Mouse (Mus musculus) lung, embryonic 16.5 days (tissue): ENCODE results near the gene Usp7. TPM values are rescaled to one million over a fixed set of nuclear protein-coding genes. Genes with fewer than 3 reads are reported as not detected.
"Not testable (repeated sequence)": the region's sequence is repeated elsewhere in the genome, so short reads cannot be mapped to it uniquely, and the experiment has no call there.

ENCODE experiments used
- ATAC-seq: fragments of 200-750 bp; cut with Nextera tagmentation; 2 replicates; pipeline ENCODE4 v1.8.0; 2017; ENCODE audit warnings: low read depth, mild to moderate bottlenecking, moderate library complexity
- H3K27ac ChIP-seq: fragments of 300-500 bp; sonication (generic); 2 replicates; pipeline ENCODE4 v1.5.1; 2014; ENCODE audit warnings: mild to moderate bottlenecking, control low read depth, low read length
- H3K27me3 ChIP-seq: fragments of 300-500 bp; sonication (generic); 2 replicates; pipeline ENCODE4 v1.6.1; 2014; ENCODE audit warnings: low read depth, low read length, mixed read lengths; ENCODE audit not compliant: control insufficient read depth, insufficient read depth
- H3K36me3 ChIP-seq: fragments of 300-500 bp; sonication (generic); 2 replicates; pipeline ENCODE4 v1.6.1; 2014; ENCODE audit warnings: low read length; ENCODE audit not compliant: control insufficient read depth, insufficient read depth
- H3K4me1 ChIP-seq: fragments of 300-500 bp; sonication (generic); replicated peaks from 2 replicates; pipeline ENCODE4 v1.6.1; 2014; ENCODE audit warnings: low read length, mixed read lengths; ENCODE audit not compliant: control insufficient read depth, insufficient read depth
- H3K4me2 ChIP-seq: fragments of 300-500 bp; sonication (generic); 2 replicates; pipeline ENCODE4 v1.6.1; 2014; ENCODE audit warnings: low read depth, low read length, control low read depth
- H3K4me3 ChIP-seq: fragments of 300-500 bp; sonication (generic); 2 replicates; pipeline ENCODE4 v1.5.1; 2014; ENCODE audit warnings: mild to moderate bottlenecking, low read length, control low read depth
- H3K9ac ChIP-seq: fragments of 300-500 bp; sonication (generic); 2 replicates; pipeline ENCODE4 v1.6.1; 2014; ENCODE audit warnings: low read length, control low read depth
- H3K9me3 ChIP-seq: fragments of 300-500 bp; sonication (generic); 2 replicates; pipeline ENCODE4 v1.6.1; 2016; ENCODE audit warnings: low read length; ENCODE audit not compliant: control insufficient read depth
- WGBS: fragments of 180-500 bp; shearing (Covaris S2); extraction: QIAGEN DNeasy Blood & Tissue Kit; methylation state at CpG from one replicate; pipeline ENCODE4 v1.1.7; 2014; 5-methylcytosine and 5-hydroxymethylcytosine counted together
- polyA plus RNA-seq: library from polyadenylated mRNA; unstranded; fragments of >200 nt; fragmentation: Nextera tagmentation; extraction: Ambion mirVana; gene quantifications from 2 replicates; pipeline ENCODE4 v1.2.1, GENCODE M21; 2015

Usp7 gene
- polyA plus RNA-seq, 1 experiment from 2014 or later, result 23.1 TPM

- Histone ChIP-seq H3K4me3 (no peak overlapping the region), H3K36me3 (no peaks in the 10 kb centered on the region), H3K27ac (no peak overlapping the region), H3K9me3 (no peaks in the 10 kb centered on the region), H3K27me3 (no peaks in the 10 kb centered on the region), H3K9ac (no peak overlapping the region), H3K4me1 (no peaks in the 10 kb centered on the region), H3K4me2 (no peak overlapping the region)
- no peak for ATAC-seq
- WGBS, result 65% methylated on average over 6 of the region's 6 CpGs
These were observed 29.1 kb downstream of the Usp7 start for GRCm38 (mm10) chr16:8763028-8763427.

- H3K27me3 ChIP-seq, result no peaks in the 10 kb centered on the region
- H3K9me3 ChIP-seq, result no peaks in the 10 kb centered on the region
- no peak overlapping the region for H3K4me3 ChIP-seq
- H3K9ac ChIP-seq, result no peak overlapping the region
- no peak for ATAC-seq
- no peak overlapping the region for H3K4me2 ChIP-seq
- no peak overlapping the region for H3K27ac ChIP-seq
- H3K4me1 ChIP-seq, result no peaks in the 10 kb centered on the region
- no peaks in the 10 kb centered on the region for H3K36me3 ChIP-seq
- 85% methylated on average over 2 of the region's 2 CpGs for WGBS
These were observed 30.2 kb downstream of the Usp7 start for GRCm38 (mm10) chr16:8761894-8762293.

GRCm38 (mm10) chr16:8761005-8761404 is 31.1 kb downstream of the Usp7 start:
- Histone ChIP-seq H3K27ac (no peak overlapping the region), H3K4me1 (no peaks in the 10 kb centered on the region), H3K27me3 (no peaks in the 10 kb centered on the region), H3K9ac (no peak overlapping the region), H3K36me3 (no peaks in the 10 kb centered on the region), H3K9me3 (no peaks in the 10 kb centered on the region), H3K4me3 (no peak overlapping the region), H3K4me2 (no peak overlapping the region)
- WGBS, result 87% methylated on average over 7 of the region's 7 CpGs
- ATAC-seq, result no peak

- H3K4me1 ChIP-seq, result no peaks in the 10 kb centered on the region
- ATAC-seq, result no peak
- WGBS, result 64% methylated on average over 3 of the region's 3 CpGs
- no peak overlapping the region for H3K9ac ChIP-seq
- no peaks in the 10 kb centered on the region for H3K9me3 ChIP-seq
- no peak overlapping the region for H3K27ac ChIP-seq
- no peak overlapping the region for H3K4me2 ChIP-seq
- H3K27me3 ChIP-seq, result no peaks in the 10 kb centered on the region
- no peak overlapping the region for H3K4me3 ChIP-seq
- no peaks in the 10 kb centered on the region for H3K36me3 ChIP-seq
These were observed 33.1 kb downstream of the Usp7 start for GRCm38 (mm10) chr16:8758979-8759378.

GRCm38 (mm10) chr16:8758193-8758592 is 33.9 kb downstream of the Usp7 start:
- 62% methylated on average over 2 of the region's 2 CpGs for WGBS
- Histone ChIP-seq H3K9me3 (no peaks in the 10 kb centered on the region), H3K27ac (no peak overlapping the region), H3K36me3 (no peaks in the 10 kb centered on the region), H3K4me2 (no peak overlapping the region), H3K27me3 (no peaks in the 10 kb centered on the region), H3K4me1 (no peaks in the 10 kb centered on the region), H3K9ac (no peak overlapping the region), H3K4me3 (no peak overlapping the region)
- ATAC-seq, result no peak

- H3K9ac ChIP-seq, H3K27ac ChIP-seq, H3K4me3 ChIP-seq, H3K4me2 ChIP-seq, H3K4me1 ChIP-seq, ATAC-seq, H3K36me3 ChIP-seq, H3K27me3 ChIP-seq, H3K9me3 ChIP-seq: not testable (repeated sequence)
- WGBS, result 92% methylated on average over 5 of the region's 6 CpGs
These were observed 34.5 kb downstream of the Usp7 start for GRCm38 (mm10) chr16:8757586-8757985.

- Histone ChIP-seq H3K9me3 (no peaks in the 10 kb centered on the region), H3K4me1 (no peaks in the 10 kb centered on the region), H3K4me2 (no peak overlapping the region), H3K27ac (no peak overlapping the region), H3K27me3 (no peaks in the 10 kb centered on the region), H3K36me3 (no peaks in the 10 kb centered on the region), H3K9ac (no peak overlapping the region), H3K4me3 (no peak overlapping the region)
- ATAC-seq, result no peak
- WGBS, result 68% methylated on average over 2 of the region's 2 CpGs
These were observed 39.8 kb downstream of the Usp7 start for GRCm38 (mm10) chr16:8752334-8752733.

- Histone ChIP-seq H3K9me3 (no peaks in the 10 kb centered on the region), H3K4me2 (no peak overlapping the region), H3K27me3 (no peaks in the 10 kb centered on the region), H3K4me1 (no peaks in the 10 kb centered on the region), H3K36me3 (no peaks in the 10 kb centered on the region), H3K9ac (no peak overlapping the region), H3K4me3 (no peak overlapping the region), H3K27ac (no peak overlapping the region)
- ATAC-seq, result no peak
- WGBS, result 59% methylated on average over 5 of the region's 5 CpGs
These were observed 40.4 kb downstream of the Usp7 start for GRCm38 (mm10) chr16:8751555-8752235.

GRCm38 (mm10) chr16:8748904-8749303 is 43.2 kb downstream of the Usp7 start:
- Histone ChIP-seq H3K4me1 (no peaks in the 10 kb centered on the region), H3K36me3 (no peaks in the 10 kb centered on the region), H3K4me3 (no peak overlapping the region), H3K27me3 (no peaks in the 10 kb centered on the region), H3K9ac (no peak overlapping the region), H3K9me3 (no peaks in the 10 kb centered on the region), H3K27ac (no peak overlapping the region), H3K4me2 (no peak overlapping the region)
- no peak for ATAC-seq
- 90% methylated on average over 8 of the region's 8 CpGs for WGBS
